Mouse (Mus musculus): ENCODE data around the gene Etl4. TPM values are rescaled to one million over a fixed set of nuclear protein-coding genes. Genes with fewer than 3 reads are reported as not detected.

Gene Etl4
- polyA plus RNA-seq, 1 experiment from 2014 or later: 3.2 TPM

- Histone ChIP-seq H3K4me1 (replicated peaks) (peaks cover 28% of the 10 kb centered on the region), H3K9ac (no peak overlapping the region), H3K4me3 (no peak overlapping the region), H3K4me2 (no peak overlapping the region), H3K9me3 (no peaks in the 10 kb centered on the region), H3K27ac (no peak overlapping the region), H3K27me3 (peaks cover 3% of the 10 kb centered on the region; the same call in 1 of the 2 replicates), H3K36me3 (no peaks in the 10 kb centered on the region)
- ATAC-seq (ENCODE audit: low FRiP score): no peak
- WGBS: 58% methylated on average over 2 of the region's 2 CpGs
Observed at GRCm38 (mm10) chr2:20545624-20546023, 636.0 kb downstream of the Etl4 start.

- 0 out of 2 replicates have a peak overlapping the region, but pooled peaks have one; percentile 0 for H3K27ac ChIP-seq
- ATAC-seq (ENCODE audit: low FRiP score): peak; percentile 70
- H3K4me2 ChIP-seq: peak overlapping the region; percentile 45
- H3K4me1 ChIP-seq (replicated peaks): peaks cover 28% of the 10 kb centered on the region
- peaks cover 3% of the 10 kb centered on the region; the same call in 1 of the 2 replicates for H3K27me3 ChIP-seq
- no peaks in the 10 kb centered on the region for H3K9me3 ChIP-seq
- H3K36me3 ChIP-seq: no peaks in the 10 kb centered on the region
- H3K9ac ChIP-seq: peak overlapping the region; percentile 19; the same call in 1 of the 2 replicates
- 11% methylated on average over 11 of the region's 11 CpGs for WGBS
- H3K4me3 ChIP-seq: peak overlapping the region; percentile 22
Observed at GRCm38 (mm10) chr2:20546496-20547348, 637.1 kb downstream of the Etl4 start.

GRCm38 (mm10) chr2:20547349-20547677 is 637.7 kb downstream of the Etl4 start:
- ATAC-seq (ENCODE audit: low FRiP score): no peak
- Histone ChIP-seq H3K4me3 (peak overlapping the region; percentile 22), H3K4me2 (peak overlapping the region; percentile 45), H3K4me1 (replicated peaks) (peaks cover 28% of the 10 kb centered on the region), H3K9me3 (no peaks in the 10 kb centered on the region), H3K9ac (no peak overlapping the region), H3K36me3 (no peaks in the 10 kb centered on the region), H3K27ac (no peak overlapping the region), H3K27me3 (peaks cover 3% of the 10 kb centered on the region; the same call in 1 of the 2 replicates)
- 10% methylated on average over 5 of the region's 5 CpGs for WGBS

DNA sequence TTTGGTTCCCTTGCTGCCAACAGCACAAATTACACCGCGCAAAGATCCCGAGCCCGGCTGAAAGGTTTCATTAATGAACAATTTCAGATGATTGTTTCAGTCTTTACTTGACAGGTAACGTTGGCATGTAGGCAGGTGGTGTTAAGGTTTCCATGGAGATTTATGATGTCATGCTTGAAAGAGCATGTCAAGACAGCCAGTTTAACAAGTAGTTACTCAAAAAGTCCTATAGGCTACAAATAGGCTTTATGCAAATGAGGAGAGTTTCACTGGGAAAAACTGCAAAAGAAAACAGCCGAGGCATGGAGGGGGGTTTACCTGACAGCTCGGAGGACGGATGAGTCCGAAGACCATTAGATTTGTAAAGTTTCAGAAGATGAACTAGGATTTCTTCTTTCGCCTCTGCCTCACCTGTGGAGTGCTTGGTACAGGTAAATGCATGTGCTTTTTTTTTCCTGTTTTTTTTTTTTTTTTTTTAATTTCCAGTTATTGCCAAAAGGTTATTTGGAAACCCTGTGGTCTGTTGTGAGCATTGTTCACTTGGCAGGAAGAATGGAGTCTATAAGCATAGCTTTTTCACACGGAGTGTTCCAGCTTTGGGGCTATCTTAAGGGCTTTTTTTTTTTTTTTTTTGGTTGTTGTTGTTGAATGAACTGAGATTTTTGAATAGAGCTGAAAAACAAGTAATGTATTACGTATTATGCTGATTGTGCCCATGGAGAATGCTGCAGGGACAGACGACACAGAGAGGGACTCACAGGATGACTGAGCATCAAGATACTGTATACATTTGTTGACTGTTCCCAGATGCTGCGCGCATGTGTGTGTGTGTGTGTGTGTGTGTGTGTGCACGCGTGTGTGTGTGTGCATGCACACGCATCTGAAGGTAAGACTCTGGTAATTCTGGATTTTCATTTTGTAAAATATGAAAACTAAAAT is 638.4 kb downstream of the Etl4 start:
- Histone ChIP-seq H3K9ac (no peak overlapping the region; the same call in 1 of the 2 replicates), H3K27me3 (peaks cover 3% of the 10 kb centered on the region; the same call in 1 of the 2 replicates), H3K9me3 (no peaks in the 10 kb centered on the region), H3K4me3 (peak overlapping the region; percentile 22), H3K27ac (no peak overlapping the region), H3K4me1 (replicated peaks) (peaks cover 28% of the 10 kb centered on the region), H3K4me2 (peak overlapping the region; percentile 45), H3K36me3 (no peaks in the 10 kb centered on the region)
- WGBS: 17% methylated on average over 18 of the region's 18 CpGs
- ATAC-seq (ENCODE audit: low FRiP score): peak; percentile 15; the same call in 1 of the 2 replicates

GRCm38 (mm10) chr2:20549065-20549464 is 639.5 kb downstream of the Etl4 start:
- Histone ChIP-seq H3K9ac (no peak overlapping the region), H3K9me3 (no peaks in the 10 kb centered on the region), H3K4me2 (no peak overlapping the region), H3K4me1 (replicated peaks) (peaks cover 28% of the 10 kb centered on the region), H3K27ac (no peak overlapping the region), H3K36me3 (no peaks in the 10 kb centered on the region), H3K4me3 (no peak overlapping the region), H3K27me3 (peaks cover 3% of the 10 kb centered on the region; the same call in 1 of the 2 replicates)
- 38% methylated on average over 5 of the region's 5 CpGs for WGBS
- no peak for ATAC-seq (ENCODE audit: low FRiP score)

- Histone ChIP-seq H3K9me3 (no peaks in the 10 kb centered on the region), H3K27ac (no peak overlapping the region), H3K36me3 (no peaks in the 10 kb centered on the region), H3K4me2 (no peak overlapping the region), H3K27me3 (peaks cover 3% of the 10 kb centered on the region; the same call in 1 of the 2 replicates), H3K9ac (no peak overlapping the region), H3K4me1 (replicated peaks) (peaks cover 28% of the 10 kb centered on the region), H3K4me3 (no peak overlapping the region)
- WGBS: 74% methylated on average over 1 of the region's 1 CpGs
- ATAC-seq (ENCODE audit: low FRiP score): no peak
Observed at GRCm38 (mm10) chr2:20549996-20550395, 640.4 kb downstream of the Etl4 start.

- Histone ChIP-seq H3K4me1 (replicated peaks) (no peaks in the 10 kb centered on the region), H3K4me2 (no peak overlapping the region), H3K36me3 (no peaks in the 10 kb centered on the region), H3K4me3 (no peak overlapping the region), H3K9ac (no peak overlapping the region), H3K9me3 (no peaks in the 10 kb centered on the region), H3K27ac (no peak overlapping the region), H3K27me3 (no peaks in the 10 kb centered on the region)
- 83% methylated on average over 3 of the region's 3 CpGs for WGBS
- ATAC-seq (ENCODE audit: low FRiP score): no peak
Observed at GRCm38 (mm10) chr2:20555706-20556105, 646.1 kb downstream of the Etl4 start.

GRCm38 (mm10) chr2:20559083-20559482 is 649.5 kb downstream of the Etl4 start:
- ATAC-seq (ENCODE audit: low FRiP score): no peak
- WGBS: 90% methylated on average over 5 of the region's 5 CpGs
- Histone ChIP-seq H3K27me3 (no peaks in the 10 kb centered on the region), H3K4me3 (no peak overlapping the region), H3K9me3 (no peaks in the 10 kb centered on the region), H3K36me3 (no peaks in the 10 kb centered on the region), H3K4me1 (replicated peaks) (no peaks in the 10 kb centered on the region), H3K4me2 (no peak overlapping the region), H3K9ac (no peak overlapping the region), H3K27ac (no peak overlapping the region)

DNA sequence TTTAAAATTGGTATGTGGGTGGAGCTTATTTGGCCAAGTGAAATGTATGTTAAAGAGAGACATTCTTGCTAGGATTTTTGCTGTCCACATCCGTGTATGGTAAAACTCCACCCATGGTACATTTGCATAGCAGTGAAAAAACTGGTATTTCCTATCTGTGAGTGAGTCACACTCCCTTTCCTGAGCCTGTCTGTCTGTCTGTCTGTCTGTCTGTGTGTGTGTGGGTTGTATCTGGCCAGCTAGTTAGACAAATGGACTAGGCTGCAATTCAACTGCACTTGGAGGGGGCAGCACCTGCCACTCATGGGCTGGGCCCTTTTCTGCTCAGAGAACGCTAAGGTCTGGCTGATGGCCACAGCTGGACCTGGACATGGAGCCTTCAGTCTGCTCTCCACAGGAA is 650.1 kb downstream of the Etl4 start:
- no peaks in the 10 kb centered on the region for H3K36me3 ChIP-seq
- no peaks in the 10 kb centered on the region for H3K4me1 ChIP-seq (replicated peaks)
- 81% methylated on average over 2 of the region's 2 CpGs for WGBS
- H3K4me2 ChIP-seq: no peak overlapping the region
- no peak for ATAC-seq (ENCODE audit: low FRiP score)
- H3K9me3 ChIP-seq: no peaks in the 10 kb centered on the region
- H3K9ac ChIP-seq: no peak overlapping the region
- no peaks in the 10 kb centered on the region for H3K27me3 ChIP-seq
- H3K4me3 ChIP-seq: no peak overlapping the region
- no peak overlapping the region for H3K27ac ChIP-seq

GRCm38 (mm10) chr2:20560581-20560980 is 651.0 kb downstream of the Etl4 start:
- H3K27ac ChIP-seq: no peak overlapping the region
- no peak for ATAC-seq (ENCODE audit: low FRiP score)
- no peak overlapping the region for H3K4me2 ChIP-seq
- no peaks in the 10 kb centered on the region for H3K36me3 ChIP-seq
- H3K9me3 ChIP-seq: no peaks in the 10 kb centered on the region
- WGBS: 96% methylated on average over 9 of the region's 9 CpGs
- H3K27me3 ChIP-seq: no peaks in the 10 kb centered on the region
- H3K4me3 ChIP-seq: no peak overlapping the region
- H3K4me1 ChIP-seq (replicated peaks): no peaks in the 10 kb centered on the region
- no peak overlapping the region for H3K9ac ChIP-seq

DNA sequence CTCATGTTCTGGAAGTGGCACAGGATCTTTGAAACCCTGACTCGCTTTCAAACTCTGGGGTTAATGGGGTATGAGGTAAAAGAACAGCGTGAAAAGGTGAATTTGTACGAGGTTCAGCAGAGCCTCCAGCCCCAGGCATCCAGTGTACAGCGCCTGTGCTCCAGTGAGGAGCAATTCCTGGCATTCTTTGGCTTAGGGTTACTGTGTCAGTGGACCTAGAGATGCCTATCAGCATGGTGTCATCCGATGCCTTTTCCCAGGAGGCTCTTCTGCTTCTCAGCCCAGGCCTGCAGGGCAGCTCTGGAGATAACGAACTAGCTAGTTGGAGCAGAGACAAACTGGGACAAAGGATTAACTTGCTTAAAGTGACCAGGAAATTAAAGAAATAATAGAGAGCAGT is 653.5 kb downstream of the Etl4 start:
- H3K9ac ChIP-seq: no peak overlapping the region
- WGBS: 40% methylated on average over 6 of the region's 6 CpGs
- no peak for ATAC-seq (ENCODE audit: low FRiP score)
- no peaks in the 10 kb centered on the region for H3K36me3 ChIP-seq
- no peaks in the 10 kb centered on the region for H3K27me3 ChIP-seq
- H3K4me1 ChIP-seq (replicated peaks): no peaks in the 10 kb centered on the region
- H3K4me3 ChIP-seq: no peak overlapping the region
- H3K9me3 ChIP-seq: no peaks in the 10 kb centered on the region
- no peak overlapping the region for H3K27ac ChIP-seq
- H3K4me2 ChIP-seq: no peak overlapping the region

- H3K9me3 ChIP-seq: no peaks in the 10 kb centered on the region
- no peak overlapping the region for H3K4me2 ChIP-seq
- no peaks in the 10 kb centered on the region for H3K27me3 ChIP-seq
- no peaks in the 10 kb centered on the region for H3K4me1 ChIP-seq (replicated peaks)
- H3K27ac ChIP-seq: no peak overlapping the region
- H3K4me3 ChIP-seq: no peak overlapping the region
- no peak for ATAC-seq (ENCODE audit: low FRiP score)
- 78% methylated on average over 1 of the region's 1 CpGs for WGBS
- H3K36me3 ChIP-seq: no peaks in the 10 kb centered on the region
- H3K9ac ChIP-seq: no peak overlapping the region
Observed at GRCm38 (mm10) chr2:20568456-20568855, 658.9 kb downstream of the Etl4 start.
